Mouse (Mus musculus): ENCODE results near the gene Ceacam19. TPM values are rescaled to one million over a fixed set of nuclear protein-coding genes. Genes with fewer than 3 reads are reported as not detected.

Ceacam19 gene
- polyA plus RNA-seq (2012; rRNA removed), result not detected in 2 replicates

GRCm38 (mm10) chr7:19887849-19888248 lies at the start of gene Ceacam19:
TSS of gene Ceacam19 (minus strand) at chr7:19887965.

DNA sequence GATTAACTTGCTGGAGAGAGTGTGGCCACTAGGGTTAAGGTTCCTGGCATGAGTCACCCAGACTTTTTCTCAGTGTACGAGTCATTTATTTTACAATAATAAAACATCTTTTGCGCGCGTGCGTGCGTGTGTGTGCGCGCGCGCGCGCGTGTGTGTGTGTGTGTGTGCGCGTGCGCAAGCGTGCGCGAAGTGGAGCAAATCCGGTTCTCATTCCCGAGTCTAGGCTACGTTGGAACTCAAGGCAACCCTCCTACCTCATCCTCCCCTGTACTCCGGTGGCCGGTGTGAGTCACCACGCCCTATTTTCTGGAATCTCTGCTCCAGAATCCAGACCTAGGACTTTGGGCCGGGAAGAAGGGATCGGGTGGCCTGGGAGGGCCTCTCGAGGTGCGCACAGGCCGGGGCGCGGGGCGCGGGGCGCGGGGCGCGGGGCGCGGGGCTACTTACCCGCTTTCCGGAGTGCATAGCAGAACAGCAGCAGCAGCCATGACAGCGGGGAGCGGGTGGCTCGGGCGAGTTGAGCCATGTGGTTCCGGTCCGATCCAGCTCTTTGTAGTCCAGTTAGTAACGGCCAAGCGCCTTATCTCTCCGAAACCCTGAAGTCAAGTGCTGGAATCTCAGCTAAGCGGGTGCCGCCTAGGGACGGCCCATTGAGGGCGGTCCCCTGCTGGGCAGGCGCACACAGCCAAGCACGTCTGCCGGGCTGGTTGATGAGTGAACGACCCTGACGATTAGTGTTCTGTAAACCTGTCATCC lies 32.9 kb upstream of the Ceacam19 start, which contains the start of gene Pvr:
TSS of gene Pvr (minus strand) at position 655 of the 756 bp plus-strand sequence.

DNA sequence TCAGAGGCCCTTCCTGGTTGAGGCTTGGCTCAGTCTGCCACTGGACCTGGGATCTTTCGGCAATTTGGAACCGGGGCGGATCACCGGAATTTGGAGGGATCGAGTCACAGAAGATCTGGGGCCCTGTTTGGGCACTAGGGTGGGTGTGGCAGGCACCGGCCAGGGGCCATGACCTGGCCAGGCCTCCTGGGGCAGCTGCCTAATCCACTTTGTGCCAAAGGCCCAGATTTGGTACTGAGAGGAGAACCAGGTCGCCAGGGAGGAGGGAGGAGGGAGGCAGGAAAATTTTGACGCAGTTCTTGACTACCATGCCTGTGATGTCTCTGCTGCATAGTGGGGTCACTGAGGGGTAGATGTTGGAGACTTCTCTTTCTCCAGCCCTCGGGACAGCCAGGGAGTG lies 26.6 kb downstream of the Ceacam19 start, which contains the start of gene Ceacam16:
TSS of gene Ceacam16 (minus strand) at position 101 of the 400 bp plus-strand sequence.

GRCm38 (mm10) chr7:19851858-19852570 lies 35.8 kb downstream of the Ceacam19 start, which contains the start of gene Gm19345:
TSS of gene Gm19345 (plus strand) at chr7:19852003.

Other genes with a start within 250 kb of the Ceacam19 start
- gene Clptm1, start 222.9 kb downstream of the Ceacam19 start, polyA plus RNA-seq (2012; rRNA removed), result 27.7 and 29.1 TPM in 2 replicates
- 1,005 and 1,068 TPM in 2 replicates for gene Apoc2, start 210.0 kb downstream of the Ceacam19 start, polyA plus RNA-seq (2012; rRNA removed)
- gene Gm44805, start 206.5 kb downstream of the Ceacam19 start, polyA plus RNA-seq (2012; rRNA removed), result 12.7 and 26.8 TPM in 2 replicates
- 1,034 and 1,247 TPM in 2 replicates for gene Apoc4, start 206.5 kb downstream of the Ceacam19 start, polyA plus RNA-seq (2012; rRNA removed)
- gene Apoc1, start 195.3 kb downstream of the Ceacam19 start, polyA plus RNA-seq (2012; rRNA removed), result 1,023 and 1,218 TPM in 2 replicates
- 14,325 and 17,049 TPM in 2 replicates for gene Apoe, start 188.8 kb downstream of the Ceacam19 start, polyA plus RNA-seq (2012; rRNA removed)
- gene Tomm40, start 172.5 kb downstream of the Ceacam19 start, polyA plus RNA-seq (2012; rRNA removed), result 37.0 and 43.6 TPM in 2 replicates
- gene Nectin2, start 137.5 kb downstream of the Ceacam19 start, polyA plus RNA-seq (2012; rRNA removed), result 27.6 and 31.3 TPM in 2 replicates
- 11.0 and 11.6 TPM in 2 replicates for gene Bcam, start 116.9 kb downstream of the Ceacam19 start, polyA plus RNA-seq (2012; rRNA removed)
- gene Cblc, start 91.2 kb downstream of the Ceacam19 start, polyA plus RNA-seq (2012; rRNA removed), result 4.6 and 5.1 TPM in 2 replicates
- gene Bcl3, start 65.2 kb downstream of the Ceacam19 start, polyA plus RNA-seq (2012; rRNA removed), result 4.7 and 4.8 TPM in 2 replicates
- gene Gm19345, start 36.0 kb downstream of the Ceacam19 start, polyA plus RNA-seq (2012; rRNA removed), result 0.10 and 0.15 TPM in 2 replicates
- gene Ceacam16, start 26.7 kb downstream of the Ceacam19 start, polyA plus RNA-seq (2012; rRNA removed), result 0.06 and 0.13 TPM in 2 replicates
- 5.7 and 6.1 TPM in 2 replicates for gene Pvr, start 33.2 kb upstream of the Ceacam19 start, polyA plus RNA-seq (2012; rRNA removed)
- gene Igsf23, start 62.8 kb upstream of the Ceacam19 start, polyA plus RNA-seq (2012; rRNA removed), result 0.34 and 0.91 TPM in 2 replicates
- gene Ceacam20, start 77.4 kb upstream of the Ceacam19 start, polyA plus RNA-seq (2012; rRNA removed), result 0.02 TPM in 1 of 2 replicates, not detected in the other
- not detected in 2 replicates for gene Nlrp9b, start 103.5 kb upstream of the Ceacam19 start, polyA plus RNA-seq (2012; rRNA removed)
- not detected in 2 replicates for gene Vmn1r91, start 211.7 kb upstream of the Ceacam19 start, polyA plus RNA-seq (2012; rRNA removed)
- not detected in 2 replicates for gene Gm16442, start 234.6 kb upstream of the Ceacam19 start, polyA plus RNA-seq (2012; rRNA removed)